Mouse (Mus musculus): ENCODE results near the gene Rfc4. TPM values are rescaled to one million over a fixed set of nuclear protein-coding genes. Genes with fewer than 3 reads are reported as not detected.

The Rfc4 gene
- polyA plus RNA-seq, 1 experiment from 2014 or later = 136 TPM

DNA sequence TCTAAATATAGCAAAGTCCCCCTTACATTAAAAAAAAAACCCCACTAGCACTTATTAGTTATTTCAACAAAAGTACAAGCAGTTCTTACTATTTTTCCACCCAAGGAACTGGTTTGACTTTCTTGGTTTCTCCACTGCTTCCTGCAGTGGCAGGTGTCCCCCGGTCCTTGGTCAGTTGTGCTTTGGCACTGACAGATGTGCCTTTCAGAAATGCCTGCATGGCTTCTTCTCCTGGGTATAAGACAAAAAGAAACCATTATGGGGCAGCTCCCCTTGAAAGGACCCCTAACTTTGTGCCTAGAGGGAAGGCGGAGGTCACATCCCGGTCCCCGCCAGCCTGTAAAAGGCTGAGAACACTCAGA lies 245 bp downstream of the Rfc4 start:
- H3K9me3 ChIP-seq = no peaks in the 10 kb centered on the region
- peak overlapping the region; percentile 98 for H3K27ac ChIP-seq
- peak overlapping the region; percentile 89 for H3K9ac ChIP-seq
- peak; percentile 20; the same call in 1 of the 2 replicates for ATAC-seq (ENCODE audit: low FRiP score, low read depth)
- H3K4me2 ChIP-seq (replicated peaks) = peak overlapping the region; percentile 86
- no peaks in the 10 kb centered on the region for H3K27me3 ChIP-seq
- peaks cover 19% of the 10 kb centered on the region for H3K36me3 ChIP-seq
- H3K4me1 ChIP-seq = peaks cover 14% of the 10 kb centered on the region
- H3K4me3 ChIP-seq = peak overlapping the region; percentile 75
- under 1% methylated on average over 4 of the region's 4 CpGs for WGBS

DNA sequence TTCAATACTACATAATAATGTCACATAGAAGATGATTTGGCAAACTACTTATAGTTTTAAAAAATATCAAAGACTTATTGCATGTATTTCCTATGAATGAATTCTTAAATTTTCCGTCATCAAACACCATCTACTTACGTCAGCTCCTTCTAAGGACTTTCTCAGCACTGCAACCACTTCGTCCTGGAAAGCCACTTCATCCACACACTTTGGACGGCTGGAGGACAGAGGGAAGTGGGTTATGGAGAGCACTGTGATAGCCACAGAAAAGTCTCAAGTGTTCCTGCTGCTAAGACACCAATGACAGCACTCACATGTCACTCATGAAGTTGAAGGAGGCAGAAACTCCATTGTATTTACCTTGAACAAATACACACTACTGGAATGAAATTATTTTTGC lies 3.1 kb downstream of the Rfc4 start:
- Histone ChIP-seq H3K36me3 (peaks cover 42% of the 10 kb centered on the region), H3K27me3 (no peaks in the 10 kb centered on the region), H3K27ac (no peak overlapping the region), H3K4me2 (replicated peaks) (no peak overlapping the region), H3K9me3 (no peaks in the 10 kb centered on the region), H3K4me3 (no peak overlapping the region), H3K9ac (no peak overlapping the region), H3K4me1 (peaks cover 14% of the 10 kb centered on the region)
- ATAC-seq (ENCODE audit: low FRiP score, low read depth) = no peak
- WGBS = 92% methylated on average over 4 of the region's 4 CpGs

DNA sequence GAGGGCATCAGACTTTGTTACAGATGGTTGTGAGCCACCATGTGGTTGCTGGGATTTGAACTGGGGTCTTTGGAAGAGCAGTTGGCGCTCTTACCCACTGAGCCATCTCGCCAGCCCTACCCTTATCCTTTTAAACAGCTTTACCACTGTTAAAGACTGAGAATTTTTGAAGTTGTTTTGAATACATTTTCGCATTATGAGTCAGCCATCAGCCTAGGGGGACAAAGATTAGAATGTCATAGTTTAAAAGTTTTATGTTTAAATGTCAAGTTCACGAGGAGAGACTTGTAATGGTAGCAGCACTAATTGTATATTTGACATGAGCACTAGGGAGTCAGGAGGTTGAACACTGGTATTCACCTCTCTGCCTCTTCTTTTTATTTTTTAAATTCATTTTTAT lies 4.4 kb downstream of the Rfc4 start:
- H3K4me2 ChIP-seq (replicated peaks) = no peak overlapping the region
- 93% methylated on average over 4 of the region's 4 CpGs for WGBS
- peaks cover 7% of the 10 kb centered on the region for H3K4me1 ChIP-seq
- H3K9me3 ChIP-seq = no peaks in the 10 kb centered on the region
- no peak overlapping the region for H3K27ac ChIP-seq
- no peaks in the 10 kb centered on the region for H3K27me3 ChIP-seq
- no peak overlapping the region for H3K9ac ChIP-seq
- no peak overlapping the region for H3K4me3 ChIP-seq
- no peak for ATAC-seq (ENCODE audit: low FRiP score, low read depth)
- peaks cover 47% of the 10 kb centered on the region for H3K36me3 ChIP-seq

DNA sequence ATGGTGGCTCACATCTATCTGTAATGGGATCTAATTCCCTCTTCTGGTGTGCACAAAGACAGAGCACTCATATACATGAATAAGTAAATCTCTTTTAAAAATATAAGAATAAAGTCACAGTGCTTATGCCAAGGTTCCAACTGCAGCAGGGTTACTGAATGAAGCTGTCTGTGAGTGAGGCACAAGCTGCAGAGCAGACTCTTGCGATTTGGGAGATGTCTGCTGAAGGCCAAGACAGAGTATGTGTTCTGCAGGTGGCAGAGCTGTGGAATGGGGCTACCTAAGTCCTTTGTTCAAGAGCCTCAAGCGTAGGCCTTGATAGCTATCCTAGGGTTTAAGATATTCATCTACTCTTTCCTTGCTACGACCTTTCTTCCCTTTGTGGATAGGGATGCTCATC lies 5.1 kb downstream of the Rfc4 start:
- Histone ChIP-seq H3K4me3 (no peak overlapping the region), H3K9me3 (no peaks in the 10 kb centered on the region), H3K9ac (no peak overlapping the region), H3K27ac (no peak overlapping the region), H3K36me3 (peaks cover 52% of the 10 kb centered on the region), H3K4me2 (replicated peaks) (no peak overlapping the region), H3K27me3 (no peaks in the 10 kb centered on the region), H3K4me1 (peaks cover 7% of the 10 kb centered on the region)
- ATAC-seq (ENCODE audit: low FRiP score, low read depth) = no peak
- WGBS = 95% methylated on average over 3 of the region's 3 CpGs

DNA sequence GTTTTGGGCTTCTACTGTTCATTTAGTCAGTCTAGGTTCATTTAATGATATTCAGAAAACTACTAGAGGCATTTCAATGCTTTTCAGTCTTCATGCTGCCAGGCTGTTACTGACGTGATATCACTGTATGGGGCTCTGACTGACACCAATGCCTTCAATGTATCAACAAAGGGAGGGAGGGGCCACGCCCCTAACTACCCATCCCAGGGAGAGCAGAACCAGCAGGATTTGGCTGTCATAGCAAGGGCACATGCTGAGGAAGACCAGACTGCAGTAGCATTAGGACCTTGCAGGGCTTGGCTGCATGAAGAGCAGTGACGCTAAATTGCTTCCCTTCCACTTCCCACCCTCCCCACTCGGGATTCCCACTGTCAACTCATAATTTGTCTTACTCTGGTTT lies 10.4 kb downstream of the Rfc4 start:
- peaks cover 67% of the 10 kb centered on the region for H3K36me3 ChIP-seq
- 57% methylated on average over 4 of the region's 4 CpGs for WGBS

DNA sequence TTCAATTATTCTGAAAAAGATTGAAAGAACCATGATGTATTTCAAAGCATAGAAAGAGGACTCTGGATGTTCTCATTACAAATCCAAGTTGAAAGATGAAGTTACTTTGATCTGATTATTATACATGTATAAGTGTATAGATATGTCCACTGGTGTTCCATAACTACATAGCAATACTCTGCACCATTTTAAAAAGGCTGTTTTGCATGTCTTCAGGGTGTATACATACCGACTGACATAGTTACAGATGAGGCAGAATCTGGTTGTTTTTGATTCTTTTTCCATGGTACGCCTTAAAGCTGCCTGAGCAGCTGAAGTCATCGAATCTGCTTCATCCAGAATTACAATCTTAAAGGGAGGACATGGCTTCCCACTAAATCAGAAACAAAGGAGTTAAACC lies 12.1 kb downstream of the Rfc4 start:
- Histone ChIP-seq H3K27ac (no peak overlapping the region), H3K9ac (no peak overlapping the region), H3K4me2 (replicated peaks) (no peak overlapping the region), H3K4me3 (no peak overlapping the region), H3K9me3 (no peaks in the 10 kb centered on the region), H3K36me3 (peaks cover 69% of the 10 kb centered on the region), H3K27me3 (no peaks in the 10 kb centered on the region), H3K4me1 (peaks cover 16% of the 10 kb centered on the region)
- 79% methylated on average over 3 of the region's 3 CpGs for WGBS
- no peak for ATAC-seq (ENCODE audit: low FRiP score, low read depth)

More for the DNA sequence above, 10.4 kb downstream of the Rfc4 start:
- H3K9me3 ChIP-seq = no peaks in the 10 kb centered on the region
- H3K27ac ChIP-seq = no peak overlapping the region
- ATAC-seq (ENCODE audit: low FRiP score, low read depth) = no peak
- no peak overlapping the region for H3K4me2 ChIP-seq (replicated peaks)
- H3K27me3 ChIP-seq = no peaks in the 10 kb centered on the region
- H3K4me3 ChIP-seq = no peak overlapping the region
- H3K9ac ChIP-seq = no peak overlapping the region
- H3K4me1 ChIP-seq = 0 out of 2 replicates have a peak, but pooled peaks cover 5% of the 10 kb centered on the region

DNA sequence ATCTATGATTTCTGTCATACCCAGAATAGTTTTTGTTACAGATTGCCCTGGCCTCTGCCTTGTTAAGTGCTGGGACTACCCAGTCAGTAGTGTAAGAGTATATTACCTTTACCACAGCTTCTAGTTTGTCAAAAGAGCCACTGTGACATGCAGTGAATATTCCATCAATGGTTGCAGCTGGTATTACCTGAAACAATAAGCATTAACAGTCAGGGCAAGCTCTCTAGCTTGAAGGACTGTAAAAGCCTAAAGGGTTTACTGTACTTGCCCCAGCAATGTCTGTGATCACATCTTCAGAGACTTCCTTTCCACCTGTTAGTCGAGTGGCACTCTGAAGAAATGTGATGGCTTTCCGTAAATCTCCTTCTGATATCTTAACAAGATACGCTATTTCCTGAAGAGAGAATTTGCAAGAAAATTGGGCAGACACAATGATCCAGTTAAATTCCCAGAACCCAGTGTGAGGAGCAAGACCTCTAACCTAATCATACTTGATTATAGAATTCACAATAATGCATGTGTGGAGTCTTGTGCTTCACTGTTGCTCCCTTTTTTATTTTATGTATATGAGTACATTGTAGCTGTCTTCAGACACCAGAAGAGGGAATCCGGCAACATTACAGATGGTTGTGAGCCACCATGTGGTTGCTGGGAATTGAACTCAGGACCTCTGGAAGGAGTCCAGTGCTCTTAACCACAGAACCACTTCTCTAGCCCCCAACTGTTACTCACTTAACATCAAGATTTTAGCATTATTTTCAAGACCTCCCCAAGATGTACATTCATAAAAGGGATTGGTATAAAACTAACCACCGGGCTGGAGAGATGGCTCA lies 13.0 kb downstream of the Rfc4 start:
- peaks cover 71% of the 10 kb centered on the region for H3K36me3 ChIP-seq
- H3K4me2 ChIP-seq (replicated peaks) = no peak overlapping the region
- H3K4me3 ChIP-seq = no peak overlapping the region
- no peak overlapping the region for H3K9ac ChIP-seq
- no peaks in the 10 kb centered on the region for H3K9me3 ChIP-seq
- 67% methylated on average over 5 of the region's 5 CpGs for WGBS
- no peaks in the 10 kb centered on the region for H3K27me3 ChIP-seq
- H3K4me1 ChIP-seq = peaks cover 25% of the 10 kb centered on the region
- ATAC-seq (ENCODE audit: low FRiP score, low read depth) = peak; percentile 28
- no peak overlapping the region for H3K27ac ChIP-seq

DNA sequence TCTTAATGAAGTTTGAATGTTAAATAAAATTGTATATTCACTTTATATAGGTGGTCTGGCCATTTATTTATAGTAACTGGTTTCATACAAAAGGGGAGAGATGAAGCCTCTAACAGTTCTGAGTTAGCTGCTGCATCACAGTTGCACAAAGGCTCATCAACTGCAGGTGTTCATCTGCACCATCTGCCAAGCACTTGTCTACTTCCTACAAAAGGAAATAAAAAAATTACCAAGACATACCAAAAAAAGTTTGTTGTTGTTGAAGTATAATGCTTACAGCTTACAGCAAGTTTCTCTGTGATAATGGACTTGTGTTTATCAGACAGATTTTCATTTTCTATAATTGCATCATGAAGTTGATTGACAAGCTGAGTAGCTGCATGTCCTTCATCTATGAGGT lies 13.6 kb downstream of the Rfc4 start:
- Histone ChIP-seq H3K4me2 (replicated peaks) (no peak overlapping the region), H3K36me3 (peaks cover 73% of the 10 kb centered on the region), H3K9ac (no peak overlapping the region), H3K4me1 (peaks cover 31% of the 10 kb centered on the region), H3K27ac (no peak overlapping the region), H3K27me3 (no peaks in the 10 kb centered on the region), H3K9me3 (no peaks in the 10 kb centered on the region), H3K4me3 (no peak overlapping the region)
- ATAC-seq (ENCODE audit: low FRiP score, low read depth) = no peak

DNA sequence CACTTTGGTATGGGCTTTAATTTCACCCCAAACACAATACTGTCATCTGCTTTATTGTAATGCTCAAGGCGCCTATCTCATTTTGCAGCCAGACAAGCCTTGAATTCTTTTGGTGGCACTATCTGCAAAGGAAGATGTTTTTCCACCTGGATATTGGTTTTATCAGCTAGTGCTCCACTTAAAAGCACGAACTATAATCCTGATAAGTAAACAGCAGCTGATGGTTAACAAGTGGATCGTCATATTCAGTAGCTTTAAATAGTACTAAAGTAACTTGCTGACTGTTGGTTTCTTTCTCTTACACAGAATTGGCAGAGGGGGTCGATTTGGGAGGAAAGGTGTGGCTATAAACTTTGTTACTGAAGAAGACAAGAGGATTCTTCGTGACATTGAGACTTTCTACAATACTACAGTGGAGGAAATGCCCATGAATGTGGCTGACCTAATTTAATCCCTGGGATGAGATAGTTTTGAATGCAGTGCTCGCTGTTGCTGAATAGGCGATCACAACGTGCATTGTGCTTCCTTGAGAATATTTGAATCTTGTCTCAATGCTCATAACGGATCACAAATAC lies 14.6 kb downstream of the Rfc4 start:
- H3K4me2 ChIP-seq (replicated peaks) = no peak overlapping the region
- H3K4me1 ChIP-seq = peaks cover 31% of the 10 kb centered on the region
- H3K4me3 ChIP-seq = no peak overlapping the region
- no peak for ATAC-seq (ENCODE audit: low FRiP score, low read depth)
- WGBS = 63% methylated on average over 9 of the region's 9 CpGs
- no peaks in the 10 kb centered on the region for H3K27me3 ChIP-seq
- peaks cover 74% of the 10 kb centered on the region for H3K36me3 ChIP-seq
- no peaks in the 10 kb centered on the region for H3K9me3 ChIP-seq
- no peak overlapping the region for H3K27ac ChIP-seq
- H3K9ac ChIP-seq = no peak overlapping the region

DNA sequence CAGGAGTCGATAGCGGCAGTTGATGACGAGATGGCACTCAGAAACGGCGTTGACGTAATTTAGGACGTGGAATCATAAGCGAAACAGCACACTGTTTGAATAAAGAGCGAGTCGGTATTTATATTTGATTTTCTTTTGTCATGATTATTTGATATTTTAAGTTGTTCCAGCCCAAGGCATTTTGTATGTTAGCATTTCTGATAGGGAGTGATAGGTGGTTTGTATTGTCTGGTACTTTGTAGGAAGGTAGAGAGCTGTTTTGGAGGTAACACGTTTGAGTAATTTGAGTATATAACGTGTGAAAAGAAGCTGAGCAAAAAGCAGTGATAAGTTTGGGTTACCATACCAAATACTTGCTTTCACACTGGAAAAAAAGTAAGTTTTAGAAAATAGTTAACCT lies 15.2 kb downstream of the Rfc4 start:
- Histone ChIP-seq H3K4me3 (no peak overlapping the region), H3K36me3 (peaks cover 70% of the 10 kb centered on the region), H3K27me3 (no peaks in the 10 kb centered on the region), H3K4me1 (peaks cover 31% of the 10 kb centered on the region), H3K27ac (no peak overlapping the region), H3K4me2 (replicated peaks) (no peak overlapping the region), H3K9ac (no peak overlapping the region), H3K9me3 (no peaks in the 10 kb centered on the region)
- 81% methylated on average over 12 of the region's 12 CpGs for WGBS
- ATAC-seq (ENCODE audit: low FRiP score, low read depth) = no peak

DNA sequence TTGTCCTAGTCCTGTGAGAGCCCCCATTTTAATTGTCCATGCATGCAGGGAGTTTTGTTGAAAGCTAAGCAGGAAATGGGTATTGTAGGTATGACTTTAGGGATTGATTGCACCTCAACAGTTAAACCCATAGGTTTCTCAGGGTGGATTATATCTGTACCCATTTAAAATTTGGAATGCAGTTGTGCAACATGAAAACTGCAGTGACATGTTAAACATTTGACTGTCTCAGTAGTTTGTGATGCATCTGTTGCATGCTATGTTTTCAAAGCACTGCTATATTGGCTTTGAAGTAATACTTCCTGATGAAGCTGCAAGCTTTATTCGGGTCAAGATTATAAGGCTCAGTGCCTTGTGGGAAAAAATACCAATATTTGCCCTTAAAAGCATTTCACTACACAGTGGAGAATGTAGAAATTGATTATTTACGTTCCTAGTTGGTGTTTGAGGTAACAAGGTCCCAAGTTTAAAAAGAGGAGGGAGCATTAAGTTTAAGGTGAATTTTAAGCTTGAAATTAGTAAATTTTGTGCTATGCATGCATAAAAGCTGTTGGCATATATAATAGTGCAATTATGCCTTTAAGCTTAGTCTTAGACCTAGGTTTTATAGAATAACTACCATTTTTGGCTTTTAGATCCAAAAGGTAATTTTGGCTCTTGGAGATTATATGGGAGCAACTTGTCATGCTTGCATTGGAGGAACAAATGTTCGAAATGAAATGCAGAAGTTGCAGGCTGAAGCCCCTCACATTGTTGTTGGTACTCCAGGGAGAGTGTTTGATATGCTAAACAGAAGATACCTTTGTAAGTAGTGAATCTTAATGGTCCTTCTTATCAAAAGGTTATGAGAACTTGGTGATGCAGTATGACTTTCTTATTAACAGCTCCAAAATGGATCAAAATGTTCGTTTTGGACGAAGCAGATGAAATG lies 17.9 kb downstream of the Rfc4 start:
- H3K9me3 ChIP-seq = no peaks in the 10 kb centered on the region
- H3K4me1 ChIP-seq = peaks cover 31% of the 10 kb centered on the region
- no peaks in the 10 kb centered on the region for H3K27me3 ChIP-seq
- H3K9ac ChIP-seq = peak overlapping the region; percentile 100
- peaks cover 56% of the 10 kb centered on the region for H3K36me3 ChIP-seq
- 53% methylated on average over 5 of the region's 5 CpGs for WGBS
- H3K27ac ChIP-seq = no peak overlapping the region; the same call in 1 of the 2 replicates
- no peak for ATAC-seq (ENCODE audit: low FRiP score, low read depth)
- peak overlapping the region; percentile 99 for H3K4me3 ChIP-seq
- H3K4me2 ChIP-seq (replicated peaks) = peak overlapping the region; percentile 83

DNA sequence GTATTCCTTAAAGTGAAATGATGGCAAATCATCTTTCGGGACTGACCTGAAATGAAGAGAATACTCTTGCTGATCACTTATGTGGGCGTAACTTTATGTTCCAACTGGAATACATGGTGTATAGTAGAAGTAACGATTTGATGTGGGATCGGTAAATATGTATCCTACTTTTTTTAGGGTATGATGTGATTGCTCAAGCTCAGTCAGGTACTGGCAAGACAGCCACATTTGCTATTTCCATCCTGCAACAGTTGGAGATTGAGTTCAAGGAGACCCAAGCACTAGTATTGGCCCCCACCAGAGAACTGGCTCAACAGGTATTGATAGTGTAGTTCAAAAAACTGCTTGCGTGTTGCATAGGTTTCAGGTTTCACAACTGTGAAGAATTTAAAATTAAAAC lies 18.6 kb downstream of the Rfc4 start:
- H3K4me1 ChIP-seq = peaks cover 31% of the 10 kb centered on the region
- H3K36me3 ChIP-seq = peaks cover 49% of the 10 kb centered on the region
- no peak for ATAC-seq (ENCODE audit: low FRiP score, low read depth)
- H3K27ac ChIP-seq = peak overlapping the region; percentile 97
- peak overlapping the region; percentile 100 for H3K9ac ChIP-seq
- peak overlapping the region; percentile 83 for H3K4me2 ChIP-seq (replicated peaks)
- no peaks in the 10 kb centered on the region for H3K9me3 ChIP-seq
- 2% methylated on average over 5 of the region's 5 CpGs for WGBS
- H3K4me3 ChIP-seq = peak overlapping the region; percentile 99
- no peaks in the 10 kb centered on the region for H3K27me3 ChIP-seq

Measured in limb, embryonic 13.5 days (tissue).